Mouse (Mus musculus) CH12.LX (cell line): ENCODE measurements around the gene Slc6a2.

ENCODE experiments used
- BHLHE40 ChIP-seq: IDR thresholded peaks from 2 replicates; pipeline ENCODE4 v1.6.1; 2011; ENCODE audit warnings: mild to moderate bottlenecking, low read depth, low read length, improper control_type of control experiment
- CTCF ChIP-seq, 2 experiments: IDR thresholded peaks in 1 of 2; conservative IDR thresholded peaks in 1 of 2; 2 replicates each; pipeline ENCODE4 v1.5.1; 2011 to 2012; ENCODE audit warnings: low read depth in 2 of 2, low read length in 2 of 2, improper control_type of control experiment in 1 of 2, inconsistent platforms in 1 of 2, mild to moderate bottlenecking in 1 of 2, moderate library complexity in 1 of 2
- EP300 ChIP-seq: IDR thresholded peaks from 2 replicates; pipeline ENCODE4 v1.6.1; 2011; ENCODE audit warnings: low read length, improper control_type of control experiment
- MAFK ChIP-seq: IDR thresholded peaks from 2 replicates; pipeline ENCODE4 v1.6.1; 2011; ENCODE audit warnings: low read length, improper control_type of control experiment; ENCODE audit not compliant: insufficient replicate concordance
- POLR2A ChIP-seq: IDR thresholded peaks from 2 replicates; pipeline ENCODE4 v1.6.1; 2011; ENCODE audit warnings: low read depth, mild to moderate bottlenecking, improper control_type of control experiment, low read length

DNA sequence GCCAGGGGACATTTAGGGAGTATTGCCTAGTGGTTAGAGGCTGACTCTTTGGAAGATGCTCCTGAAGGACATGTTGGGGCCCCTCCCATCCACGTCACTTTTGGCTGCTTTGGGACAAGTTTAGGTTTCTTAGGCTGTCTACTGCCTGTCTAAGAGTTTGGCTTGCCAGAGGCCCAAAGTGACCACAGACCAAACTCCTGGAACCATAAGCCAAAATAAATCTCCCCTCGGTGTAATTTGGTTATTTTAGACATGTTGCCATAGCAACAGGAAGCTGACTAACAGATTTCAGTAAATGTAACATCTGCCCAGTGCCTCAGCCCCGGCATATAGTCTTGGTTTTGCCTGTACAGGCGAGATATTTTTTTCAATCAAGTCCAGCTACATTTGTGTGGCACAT, 21.8 kb upstream of the Slc6a2 start:
- TF ChIP-seq POLR2A, result no peak
- no peak for TF ChIP-seq EP300
- TF ChIP-seq MAFK, result no peak
- TF ChIP-seq BHLHE40, result no peak
- no peak for TF ChIP-seq CTCF (conservative IDR thresholded peaks at IDR 0.05 in 1 of 2, IDR thresholded peaks at IDR 0.05 in 1 of 2; ENCODE audit: low read depth in 2 of 2, low read length in 2 of 2)
